Mouse (Mus musculus) left cerebral cortex, postnatal 36 days (tissue): Measurements from ENCODE around the gene Hkdc1. TPM values are rescaled to one million over a fixed set of nuclear protein-coding genes. Genes with fewer than 3 reads are reported as not detected.

Experiments used
- DNase-seq, 2 experiments: peaks; one replicate each; pipeline ENCODE4 v3.0.0; 2021 to 2022; ENCODE audit warnings: low spot score in 2 of 2, mixed read lengths in 1 of 2
- intact Hi-C: fragments of 180-260 bp; cut with DNase I; formaldehyde crosslinking; loops from one replicate; pipeline ENCODE4 v1.15.1; 2025
- total RNA-seq, 2 experiments: library from RNA; stranded (reverse); gene quantifications; 2 replicates each; pipeline ENCODE4 v1.2.3; 2021

The Hkdc1 gene
- total RNA-seq, 2 experiments from 2014 or later = 9.9 to 12.0 TPM

DNA sequence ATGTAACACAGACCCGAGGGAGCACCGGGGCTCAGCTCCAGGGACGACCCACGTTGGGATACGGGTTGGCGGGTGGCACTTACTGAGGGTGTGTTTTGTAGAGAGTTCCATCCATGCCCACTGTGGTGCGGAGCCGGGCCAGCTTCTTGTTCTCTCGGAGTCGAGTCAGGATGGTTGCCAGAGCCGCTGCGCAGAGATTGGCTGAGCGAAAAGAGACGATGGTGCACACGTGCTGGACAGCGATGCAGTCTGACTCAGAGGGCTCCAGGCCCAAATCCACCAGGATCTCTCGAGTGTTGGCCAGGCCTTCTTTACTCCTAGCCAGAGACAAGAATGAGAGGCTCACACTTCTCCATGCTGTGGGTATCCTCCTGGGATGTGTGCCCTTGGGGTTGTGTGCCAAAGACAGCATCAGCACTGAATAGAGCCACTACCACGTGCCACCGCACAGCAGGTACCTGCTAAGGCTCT, 20.6 kb downstream of the Hkdc1 start:
- intact Hi-C loops = no loop called here
- peak in 1 of 2 experiments; percentile 26 for DNase-seq

DNA sequence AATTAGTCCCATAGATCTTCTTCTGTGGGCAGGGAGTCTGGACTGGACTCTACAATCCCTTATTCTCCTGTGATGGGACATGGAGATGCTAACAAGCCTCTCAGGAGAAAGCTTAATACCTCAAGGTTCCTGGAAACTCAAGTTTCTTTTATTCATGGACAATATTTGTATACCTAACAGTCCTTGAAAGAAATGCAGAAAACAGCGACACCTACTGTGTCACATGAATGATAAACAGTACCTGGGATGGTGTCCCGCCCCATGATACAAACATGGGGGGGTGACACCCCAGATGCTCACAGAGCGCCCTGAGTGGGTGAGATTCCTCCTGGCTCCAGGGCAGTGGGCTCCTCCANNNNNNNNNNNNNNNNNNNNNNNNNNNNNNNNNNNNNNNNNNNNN, 39.3 kb downstream of the Hkdc1 start:
- DNase-seq = no peak
- intact Hi-C loops = no loop called here

DNA sequence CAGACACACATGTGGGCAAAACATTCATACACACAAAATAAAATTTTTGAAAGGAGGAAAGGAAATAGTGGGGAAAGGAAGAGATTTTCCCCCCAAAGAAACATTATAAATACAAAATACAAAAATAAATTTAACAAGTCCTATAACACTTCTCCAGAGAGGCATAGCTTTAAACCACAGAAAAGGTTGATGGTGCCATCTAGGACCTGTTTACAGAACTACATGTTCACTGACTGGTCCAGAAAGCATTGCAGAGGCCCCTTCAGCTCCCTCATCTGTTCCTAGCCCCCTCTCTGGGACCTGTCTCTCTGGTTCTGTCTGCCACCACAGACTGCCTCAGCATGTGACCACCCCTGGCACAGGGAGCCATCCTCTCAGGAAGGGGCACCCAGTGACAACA, 41.4 kb downstream of the Hkdc1 start:
- DNase-seq = no peak
- intact Hi-C loops = no loop called here

DNA sequence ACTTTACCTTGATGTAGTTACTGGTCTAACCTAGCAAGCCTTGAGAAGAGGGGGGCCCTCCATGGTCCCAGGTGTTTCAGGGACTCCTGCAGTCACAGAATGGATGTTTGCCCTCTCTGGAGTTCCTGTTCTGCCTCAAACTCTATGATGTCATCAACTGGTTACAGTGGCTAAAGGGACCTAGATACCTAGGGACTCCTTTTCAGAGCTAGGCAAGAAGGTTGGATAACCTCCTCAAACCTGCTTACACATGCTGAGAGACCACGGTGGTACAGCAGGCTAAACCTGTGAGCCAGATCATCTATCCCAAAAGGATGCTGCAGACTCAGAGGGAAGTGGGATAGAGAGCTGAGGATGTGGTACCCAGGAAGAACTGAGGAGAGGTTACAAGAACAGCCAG, 42.5 kb downstream of the Hkdc1 start, which contains the start of gene Hk1:
Hk1 (minus strand) TSS at position 101 of the 400 bp plus-strand sequence.
- intact Hi-C loops = no loop called here
- DNase-seq = no peak

DNA sequence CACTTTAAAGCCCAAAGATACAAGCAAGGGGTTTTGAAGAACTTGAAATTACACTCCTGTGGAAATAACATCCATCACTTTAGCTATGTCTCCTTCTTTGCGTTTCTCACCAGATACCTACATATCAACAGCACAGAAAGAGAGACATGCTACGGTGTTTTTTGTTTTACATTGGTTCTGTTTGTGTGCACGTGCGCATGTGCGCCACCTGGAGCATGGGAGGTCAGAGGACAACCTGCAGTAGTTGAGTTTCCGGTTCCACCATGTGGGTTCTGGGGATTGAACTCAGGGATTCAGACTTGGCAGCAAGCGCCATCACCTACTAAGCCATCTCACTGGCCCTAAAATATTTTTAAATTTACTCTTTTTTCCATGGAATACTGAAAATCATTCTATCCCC, 63.5 kb downstream of the Hkdc1 start:
- intact Hi-C loops = no loop called here

DNA sequence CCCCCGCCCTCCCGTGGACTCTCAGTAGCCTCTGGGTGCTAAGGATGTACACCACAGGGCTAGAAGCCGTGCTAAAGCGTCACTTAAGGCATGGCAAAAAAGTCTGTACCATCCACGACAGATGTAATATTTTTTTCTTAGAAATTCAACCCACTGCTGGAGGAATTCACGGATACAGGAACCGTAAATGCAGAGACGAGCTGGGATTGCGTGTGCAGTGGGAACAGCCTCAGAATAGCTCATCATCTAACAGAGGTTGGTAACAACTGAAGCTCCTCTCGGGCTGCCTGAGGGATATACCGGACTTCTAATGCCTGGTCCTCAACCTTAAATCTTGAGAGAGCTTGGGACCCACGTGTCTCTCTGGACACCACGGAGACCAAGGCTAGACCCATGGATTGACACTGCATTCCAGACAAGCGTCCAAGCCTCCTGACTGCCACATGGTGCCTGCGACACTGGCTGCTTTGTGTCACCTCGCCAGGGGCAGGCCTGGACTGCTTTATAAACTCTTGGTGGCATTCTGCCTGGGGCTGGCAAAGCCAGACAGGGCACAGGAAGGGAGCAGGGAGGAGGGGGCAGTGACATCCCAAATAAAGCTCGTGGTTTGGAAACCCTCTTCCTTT, 66.1 kb downstream of the Hkdc1 start:
- intact Hi-C loops = no loop called here
- DNase-seq = peak; percentile 32

More for the DNA sequence above, 63.5 kb downstream of the Hkdc1 start:
- no peak for DNase-seq

DNA sequence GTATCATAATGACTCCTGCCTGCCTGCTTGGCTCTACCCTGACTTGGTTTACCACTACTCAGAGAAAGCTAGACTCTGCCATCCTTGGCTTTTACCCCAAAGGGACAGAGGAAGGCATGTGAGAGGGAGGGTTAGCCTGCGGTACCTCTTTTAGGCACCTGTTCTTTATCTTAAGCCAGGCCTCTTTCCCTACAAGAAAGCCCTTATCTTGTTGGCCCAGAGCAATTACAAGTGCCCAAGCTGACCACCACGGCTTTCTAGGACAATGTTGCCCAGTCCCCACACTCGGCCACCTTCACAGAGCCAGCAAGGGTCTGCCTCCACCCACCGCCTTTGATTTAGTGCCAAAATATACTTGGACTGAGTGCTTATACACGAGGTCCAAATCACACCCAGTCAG, 77.1 kb downstream of the Hkdc1 start:
- intact Hi-C loops = no loop called here
- DNase-seq = no peak

DNA sequence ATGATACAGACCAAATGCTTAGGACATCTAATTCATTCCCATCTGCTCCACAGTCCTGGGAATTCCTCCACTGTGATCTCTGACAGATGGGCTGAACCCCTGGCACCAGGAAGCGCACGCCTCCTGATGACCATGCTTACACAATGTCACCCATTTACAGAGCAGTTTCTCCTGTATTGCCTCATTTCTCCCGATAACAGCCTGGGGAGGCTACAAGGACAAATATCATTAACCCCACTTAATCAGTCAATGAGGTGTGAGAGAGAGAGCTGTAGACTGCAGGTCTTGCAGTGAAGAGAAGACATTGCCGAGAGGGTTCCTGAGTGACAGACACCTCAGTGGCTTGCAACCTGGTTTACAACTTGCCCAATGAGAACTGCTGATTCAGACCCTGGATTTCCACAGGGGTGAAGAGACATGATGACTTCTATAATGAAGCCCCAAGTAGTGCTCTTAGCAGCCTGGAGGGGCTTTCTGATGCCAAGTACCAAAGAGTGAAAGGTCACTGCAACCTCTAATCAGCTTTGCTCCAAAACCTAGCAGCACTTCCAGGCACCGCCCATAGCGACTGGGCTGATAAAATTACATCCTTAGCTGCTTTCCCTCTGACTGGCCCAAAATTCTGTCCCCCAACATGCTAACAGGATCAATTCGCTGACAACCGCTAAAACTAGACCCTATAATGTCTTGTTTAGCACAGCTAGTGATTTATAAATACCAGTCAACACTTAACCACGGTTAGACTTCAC, 78.1 kb downstream of the Hkdc1 start:
- intact Hi-C loops = loop anchor here (5.0 kb wide), 2 partner anchors 67 to 68 kb away; no protein-coding TSS in a partner anchor
- DNase-seq = no peak

DNA sequence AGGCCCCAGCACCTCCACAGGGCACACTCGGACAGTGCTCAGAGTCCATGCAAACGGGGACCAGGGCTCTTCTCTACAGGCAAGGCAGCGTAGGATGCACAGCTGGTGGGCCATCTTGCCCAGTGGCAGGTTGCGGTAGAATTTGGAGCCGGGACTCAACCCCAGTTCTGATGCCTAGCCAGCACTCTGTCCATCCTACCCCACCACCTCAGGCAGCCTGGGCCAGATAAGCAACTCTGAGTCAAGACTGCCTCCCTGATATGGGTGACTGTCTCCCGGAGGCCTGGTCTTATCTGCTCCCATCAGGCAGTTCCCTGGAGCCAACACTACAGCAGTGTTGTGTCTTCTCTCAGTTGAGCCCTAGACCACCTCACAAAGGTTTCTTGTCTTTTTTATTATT, 79.8 kb downstream of the Hkdc1 start:
- intact Hi-C loops = loop anchor here (5.0 kb wide), 2 partner anchors 65 to 70 kb away; no protein-coding TSS in a partner anchor
- DNase-seq = no peak

DNA sequence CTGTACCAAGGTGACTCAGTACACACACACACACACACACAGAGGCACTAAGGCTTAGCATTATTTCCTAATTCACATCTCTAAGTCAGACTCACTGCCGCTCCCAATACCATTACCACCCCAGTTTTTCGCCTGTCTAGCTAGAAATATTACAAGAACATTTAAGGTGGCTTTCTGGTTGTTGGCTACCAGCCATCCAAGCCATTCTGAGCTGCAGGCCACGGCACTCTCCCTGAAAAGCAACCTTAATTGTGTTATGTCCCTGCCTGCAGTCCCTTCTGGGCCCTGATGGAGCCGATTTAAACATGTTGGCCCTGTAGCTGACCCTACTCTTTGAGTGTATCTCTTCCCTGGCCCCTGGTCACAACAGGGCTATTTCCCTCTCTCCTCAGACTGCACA, 80.3 kb downstream of the Hkdc1 start:
- intact Hi-C loops = loop anchor here (5.0 kb wide), 2 partner anchors 65 to 70 kb away; no protein-coding TSS in a partner anchor

DNA sequence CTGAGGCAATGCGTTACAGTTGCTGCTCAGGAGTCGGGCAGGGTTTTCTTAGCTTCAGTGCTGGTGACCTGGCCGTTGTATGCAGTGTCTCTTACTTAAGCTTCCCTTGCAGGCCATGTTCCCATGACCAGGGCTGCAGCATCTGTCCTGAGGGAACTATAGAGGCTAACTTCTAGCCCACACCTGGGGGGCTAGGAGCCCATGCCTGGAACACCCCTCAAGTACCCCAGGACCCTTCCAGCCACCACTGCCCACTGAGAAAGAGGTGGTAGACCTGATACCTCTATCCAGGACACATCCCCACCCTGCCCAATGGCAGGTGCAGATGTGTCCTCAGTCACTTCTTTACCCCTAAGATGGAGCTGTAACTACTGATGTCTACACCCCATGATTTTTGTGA, 81.3 kb downstream of the Hkdc1 start:
- DNase-seq = no peak
- intact Hi-C loops = loop anchor here (1.0 to 5.0 kb wide), 3 partner anchors 64 to 145 kb away; partner anchors contain the start of gene Vps26a

More for the DNA sequence above, 80.3 kb downstream of the Hkdc1 start:
- no peak for DNase-seq

DNA sequence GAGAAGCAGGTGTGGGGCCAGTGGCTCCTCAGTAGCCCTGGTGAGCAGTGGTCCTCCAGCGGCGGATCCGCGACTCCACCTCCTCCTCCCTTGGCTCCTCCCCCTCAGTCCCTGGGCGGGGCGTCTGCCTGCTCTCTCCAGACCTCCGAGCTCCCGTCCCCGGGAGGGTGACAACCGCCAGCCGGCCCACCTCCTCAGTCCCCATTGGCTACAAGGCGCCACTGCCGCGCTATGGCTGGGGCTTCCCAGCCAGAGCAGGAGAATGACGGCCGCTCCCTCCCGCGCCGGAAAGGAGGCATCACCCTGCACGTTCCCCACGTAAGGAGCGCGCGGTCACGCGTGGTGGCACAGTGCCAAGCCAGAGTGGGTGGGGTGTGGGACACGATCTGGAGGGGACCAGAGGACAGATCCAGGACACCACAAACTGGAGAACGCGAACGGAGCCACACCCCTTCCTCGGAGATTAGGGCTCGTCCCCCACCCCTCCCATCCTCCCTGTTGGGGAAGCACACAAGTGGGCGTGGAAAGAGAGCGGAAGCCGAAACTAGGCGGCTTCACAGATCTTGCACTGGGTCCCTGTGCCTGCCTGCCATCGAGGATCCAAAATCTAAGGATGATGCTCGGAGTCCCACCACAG, 82.1 kb downstream of the Hkdc1 start:
- intact Hi-C loops = loop anchor here (1.0 to 5.0 kb wide), 3 partner anchors 63 to 146 kb away; partner anchors contain the start of gene Vps26a

DNA sequence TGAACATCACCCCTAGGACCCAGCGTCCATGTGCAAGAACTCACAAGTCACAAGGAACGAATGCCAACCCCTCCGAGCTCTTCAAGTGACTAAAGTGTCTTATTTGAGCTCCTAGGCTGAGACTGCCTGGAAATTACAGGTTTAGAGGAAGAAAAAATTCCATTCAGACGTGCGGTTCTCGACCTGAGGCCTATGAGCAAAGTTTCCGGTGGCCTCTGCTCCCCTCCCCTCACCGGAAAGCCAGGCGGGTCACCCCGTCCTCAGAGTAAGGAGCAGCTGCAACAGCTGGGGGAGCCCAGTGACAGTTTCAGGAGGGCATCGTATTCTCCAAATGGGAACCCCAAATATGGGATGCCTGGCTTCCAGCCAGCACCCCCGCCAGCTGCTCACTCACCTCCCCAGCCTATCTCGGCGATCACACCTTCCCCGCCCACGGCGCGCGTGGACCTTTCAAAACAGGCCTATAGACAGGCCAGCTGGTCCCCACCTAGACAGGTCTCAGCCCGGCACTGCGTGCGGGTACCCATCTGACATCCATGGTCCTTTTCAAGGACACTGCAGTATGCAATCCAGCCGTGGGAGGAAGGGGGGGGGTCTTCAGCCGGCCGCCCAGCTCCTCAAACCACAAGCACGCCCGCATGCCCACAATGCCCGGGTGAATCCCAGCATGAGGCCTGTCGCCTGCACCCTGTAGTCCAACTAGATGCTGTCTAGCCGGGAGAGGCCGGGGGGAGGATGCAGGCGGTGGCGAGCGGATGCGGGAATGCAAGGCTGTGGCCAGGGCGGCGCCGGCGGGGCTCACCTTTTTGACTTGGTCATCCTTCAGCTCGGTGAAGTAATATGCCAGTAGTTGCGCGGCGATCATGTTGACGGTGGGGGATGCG, 82.8 kb downstream of the Hkdc1 start:
- intact Hi-C loops = loop anchor here (1.0 to 5.0 kb wide), 3 partner anchors 62 to 147 kb away; partner anchors contain the start of gene Vps26a

More for the DNA sequence above, 82.1 kb downstream of the Hkdc1 start:
- peak; percentile 98 to 99 for DNase-seq

DNA sequence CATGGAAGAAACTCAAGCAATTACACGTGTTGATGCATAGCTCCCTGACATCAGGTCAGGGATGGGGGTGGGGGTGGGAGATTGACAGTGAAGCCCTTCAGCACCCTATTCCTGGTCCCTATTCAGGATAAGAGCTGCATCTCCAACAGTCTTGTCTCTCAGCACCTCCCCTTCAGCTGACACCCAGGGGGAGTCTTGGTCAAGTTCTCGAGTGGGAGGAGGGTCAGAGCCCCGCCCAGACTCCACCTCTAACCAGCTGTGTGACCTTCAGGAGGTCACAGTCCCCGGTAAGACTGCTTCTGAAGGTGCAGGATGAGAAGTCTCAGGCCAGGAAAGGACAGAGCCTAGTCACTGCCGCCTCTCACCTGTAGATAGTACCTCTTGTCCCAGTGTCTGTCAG, 83.7 kb downstream of the Hkdc1 start:
- no peak for DNase-seq
- intact Hi-C loops = no loop called here

More for the DNA sequence above, 82.8 kb downstream of the Hkdc1 start:
- peak; percentile 65 to 69 for DNase-seq

DNA sequence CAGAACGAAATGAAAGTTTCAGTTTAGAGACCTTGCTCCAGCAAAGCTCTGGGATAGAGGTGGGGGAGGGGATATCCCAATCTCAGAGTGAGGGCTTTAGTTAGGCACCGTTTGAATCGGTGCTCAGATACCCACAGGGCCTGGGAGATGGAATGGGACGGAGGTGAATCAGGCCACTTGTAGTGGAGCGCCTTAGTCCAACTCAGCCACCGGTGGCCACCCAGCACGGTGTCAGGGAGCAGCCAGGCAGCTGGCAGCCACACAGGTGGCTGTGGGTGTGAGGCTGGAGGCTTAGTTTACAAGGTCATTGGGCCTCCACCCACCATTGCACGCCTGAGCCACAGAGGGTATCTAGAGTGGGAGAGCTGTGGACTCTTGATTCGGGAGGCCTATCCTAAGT, 84.1 kb downstream of the Hkdc1 start:
- intact Hi-C loops = no loop called here
- no peak for DNase-seq

DNA sequence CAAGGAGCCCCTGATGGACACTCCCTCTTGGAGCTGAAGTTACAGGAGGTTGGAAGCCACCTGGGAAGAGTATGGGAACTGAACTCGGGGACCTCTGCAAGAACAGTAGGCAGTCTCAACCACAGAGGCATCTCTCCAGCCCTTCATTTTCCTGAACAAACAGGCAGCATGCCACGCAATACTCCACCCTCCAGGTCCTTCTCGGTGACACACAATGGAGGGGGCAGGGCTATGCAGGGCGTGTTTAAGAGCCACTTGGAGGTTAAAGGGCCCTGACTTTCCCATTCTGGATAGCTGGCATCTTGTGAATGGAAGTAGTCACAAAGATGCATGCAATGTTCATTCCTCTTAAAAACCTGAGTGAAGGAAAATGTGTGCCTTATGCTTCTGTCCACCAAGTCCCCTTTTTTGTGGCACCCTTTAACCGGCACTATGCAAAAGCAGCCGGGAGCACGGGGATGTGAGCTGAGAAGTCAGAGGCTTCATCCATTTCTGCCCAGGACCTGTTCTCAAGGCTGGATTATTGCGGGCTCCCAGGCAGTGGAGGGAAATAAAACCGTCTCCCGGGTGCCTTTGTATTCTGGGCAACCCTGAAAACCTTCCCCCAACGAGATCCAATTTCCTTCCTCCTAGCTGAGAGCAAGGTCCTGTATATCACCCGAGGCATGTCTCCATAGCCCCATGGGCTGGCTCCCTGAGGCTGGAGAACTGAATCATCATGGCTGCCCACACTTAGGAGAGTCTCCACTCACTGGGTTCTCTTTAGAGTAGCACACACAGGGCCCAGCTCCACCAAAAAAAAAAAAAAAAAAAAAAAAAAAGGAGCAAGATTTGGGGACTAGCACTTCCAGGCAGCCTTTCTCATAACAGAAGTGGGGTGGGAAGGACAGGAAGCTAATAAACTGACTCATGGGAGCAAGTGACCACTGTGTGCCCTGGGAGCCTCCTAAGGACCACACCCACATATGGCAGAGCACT, 85.4 kb downstream of the Hkdc1 start:
- intact Hi-C loops = no loop called here
- no peak for DNase-seq

DNA sequence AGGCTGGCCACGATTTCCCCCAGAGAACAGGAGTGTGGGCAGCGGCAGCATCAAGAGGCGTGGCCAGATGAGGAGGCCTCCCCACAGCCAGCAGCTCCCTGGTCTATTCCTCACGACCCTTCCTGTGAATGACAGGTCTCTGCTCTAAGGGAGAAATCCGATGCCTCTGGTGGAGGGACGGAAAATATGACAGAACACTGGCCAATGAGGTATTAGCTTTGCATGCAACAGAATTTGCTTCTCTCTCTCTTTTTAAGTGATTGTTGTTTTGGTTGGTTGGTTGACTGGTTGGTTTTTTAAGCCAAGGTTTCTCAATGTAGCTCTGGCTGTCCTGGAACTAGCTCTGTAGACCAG, 86.9 kb downstream of the Hkdc1 start:
- intact Hi-C loops = no loop called here
- DNase-seq = no peak
